Comparison of ENCODE assay signal across 35 mouse cellular contexts in genomic region chr2:51588336-51588735, GRCm38 (mm10). TPM values are rescaled to one million over a fixed set of nuclear protein-coding genes. Genes with fewer than 3 reads are reported as not detected.
DNase-seq lines count a peak whose midpoint lies in the region; ATAC-seq and TF ChIP-seq lines count a peak whose summit lies in the region.
"Had no signal": no experiment of that assay in that cellular context is flagged by ENCODE, and none has a peak within 500 bp of the region (broad histone marks: within the 10 kb centered on the region; RNA-seq: fewer than 3 reads in every experiment).

No protein-coding gene starts in this region.

- TF ChIP-seq CTCF in hindbrain, postnatal 0 days (IDR thresholded peaks at IDR 0.05; ENCODE audit: low read depth): no peak

- H3K4me2 ChIP-seq in hindbrain, postnatal 0 days (ENCODE audit: low read depth, low read length): no peak overlapping the region
- H3K4me2 ChIP-seq: embryonic facial prominence, embryonic 12.5 days; embryonic facial prominence, embryonic 15.5 days; heart, embryonic 11.5 days; hindbrain, embryonic 14.5 days had no signal

- H3K9me3 ChIP-seq in hindbrain, embryonic 10.5 days: no peaks in the 10 kb centered on the region
- H3K9me3 ChIP-seq in hindbrain, postnatal 0 days (ENCODE audit: low read length): no peaks in the 10 kb centered on the region
- H3K9me3 ChIP-seq: embryonic facial prominence, embryonic 12.5 days; embryonic facial prominence, embryonic 15.5 days had no signal

- ATAC-seq in hindbrain, postnatal 0 days: no peak
- ATAC-seq in hematopoietic stem cell, adult 5-6 weeks (replicated peaks in 1 of 2; ENCODE audit: insufficient read depth in 1 of 2, low FRiP score in 2 of 2, low TSS enrichment in 1 of 2, low read depth in 1 of 2, poor library complexity in 2 of 2, severe bottlenecking in 2 of 2): peak; percentile 67 to 70
- ATAC-seq in megakaryocyte, adult 5-6 weeks (ENCODE audit: poor library complexity, severe bottlenecking): peak; percentile 71
- ATAC-seq: forebrain, embryonic 14.5 days; forebrain, postnatal 0 days; Patski had no signal

- DNase-seq in hindbrain, embryonic 10.5 days (ENCODE audit: low spot score): no peak
- no peak for DNase-seq in hindbrain, postnatal 0 days (ENCODE audit: low spot score)
- DNase-seq in layer of hippocampus, adult 18-20 months (ENCODE audit: low spot score in 2 of 2): no peak
- no peak for DNase-seq in lung, postnatal 25 days (ENCODE audit: low spot score)
- DNase-seq in ovary, postnatal 10 days (ENCODE audit: low spot score): no peak
- DNase-seq: adrenal gland, postnatal 10 days; B cell, adult 2 months; cerebellum, adult 11-12 months; cerebellum, adult 8-10 months; cerebellum, postnatal 10 days; cerebellum, postnatal 36 days; forebrain, postnatal 0 days; gastrocnemius, adult 2 months; gastrocnemius, postnatal 14 days; heart, adult 2 months had no signal

- H3K4me1 ChIP-seq in hindbrain, embryonic 10.5 days (replicated peaks): peaks cover 26% of the 10 kb centered on the region
- 0 out of 2 replicates have a peak, but pooled peaks cover 4% of the 10 kb centered on the region for H3K4me1 ChIP-seq in hindbrain, postnatal 0 days (ENCODE audit: insufficient read depth, low read length)
- H3K4me1 ChIP-seq: embryonic facial prominence, embryonic 12.5 days; embryonic facial prominence, embryonic 15.5 days had no signal

- peak overlapping the region; percentile 54 for H3K27ac ChIP-seq in hindbrain, embryonic 10.5 days
- H3K27ac ChIP-seq in hindbrain, postnatal 0 days: no peak overlapping the region
- H3K27ac ChIP-seq: embryonic facial prominence, embryonic 12.5 days; embryonic facial prominence, embryonic 15.5 days; gastrocnemius, adult 2 months; heart, adult 2 months; hindbrain, embryonic 14.5 days had no signal

- WGBS in hindbrain, embryonic 10.5 days: 87% methylated on average over 4 of the region's 4 CpGs
- 83% methylated on average over 4 of the region's 4 CpGs for WGBS in hindbrain, postnatal 0 days

- no peaks in the 10 kb centered on the region for H3K27me3 ChIP-seq in hindbrain, embryonic 10.5 days (ENCODE audit: insufficient read depth, poor library complexity, severe bottlenecking)
- H3K27me3 ChIP-seq in hindbrain, postnatal 0 days (ENCODE audit: insufficient read depth, low read length): no peaks in the 10 kb centered on the region
- H3K27me3 ChIP-seq: CH12.LX; embryonic facial prominence, embryonic 12.5 days; embryonic facial prominence, embryonic 15.5 days; Patski had no signal

- H3K4me3 ChIP-seq in hindbrain, embryonic 10.5 days: no peak overlapping the region
- no peak overlapping the region for H3K4me3 ChIP-seq in hindbrain, postnatal 0 days (ENCODE audit: low read length)
- H3K4me3 ChIP-seq: embryonic facial prominence, embryonic 12.5 days; embryonic facial prominence, embryonic 15.5 days; gastrocnemius, adult 2 months; heart, adult 2 months had no signal

- no peak overlapping the region for H3K9ac ChIP-seq in hindbrain, postnatal 0 days (replicated peaks; ENCODE audit: low read length)
- H3K9ac ChIP-seq: embryonic facial prominence, embryonic 12.5 days; embryonic facial prominence, embryonic 15.5 days; forebrain, postnatal 0 days; hindbrain, embryonic 14.5 days had no signal

- H3K36me3 ChIP-seq in hindbrain, embryonic 10.5 days: no peaks in the 10 kb centered on the region
- no peaks in the 10 kb centered on the region for H3K36me3 ChIP-seq in hindbrain, postnatal 0 days (ENCODE audit: insufficient read depth, low read length)
- H3K36me3 ChIP-seq: embryonic facial prominence, embryonic 12.5 days; embryonic facial prominence, embryonic 15.5 days; G1E had no signal

RNA-seq across cellular contexts. Expression of gene Tas2r134, which starts 39.0 kb away (rescaled TPM):
- not detected in 2 replicates for polyA plus RNA-seq in hindbrain, embryonic 10.5 days (2016; fragmentation: Nextera tagmentation; extraction: Ambion mirVana)
- not detected in 2 replicates for total RNA-seq in hindbrain, postnatal 0 days (2014; rRNA removed)
- polyA plus RNA-seq in hindbrain, postnatal 0 days (2015; fragmentation: Nextera tagmentation; extraction: Ambion mirVana): not detected in 2 replicates
- not detected in 2 replicates for total RNA-seq in hematopoietic stem cell, adult 5-6 weeks (2017)
- total RNA-seq in megakaryocyte, adult 5-6 weeks (2015): not detected in 2 replicates
- not detected in 2 replicates for total RNA-seq in megakaryocyte, adult 5-6 weeks (2017)
- not detected for total RNA-seq in layer of hippocampus, adult 18-20 months (2021)
- total RNA-seq: adrenal gland, adult 18-20 months; adrenal gland, postnatal 10 days; adrenal gland, postnatal 4 days; CH12.LX; forebrain, postnatal 0 days; G1E; gastrocnemius, adult 2 months; gastrocnemius, postnatal 14 days; gastrocnemius, postnatal 4 days; heart, adult 2 months; heart, postnatal 25 days had no signal
- polyA plus RNA-seq: embryonic facial prominence, embryonic 12.5 days; embryonic facial prominence, embryonic 15.5 days; forebrain, embryonic 11.5 days; forebrain, embryonic 14.5 days; forebrain, postnatal 0 days; frontal cortex, adult 2 months; G1E; heart, adult 2 months; heart, embryonic 11.5 days; heart, embryonic 14.5 days; heart, postnatal 0 days; hindbrain, embryonic 11.5 days; hindbrain, embryonic 14.5 days; intestine, embryonic 14.5 days; Patski had no signal
